Mouse (Mus musculus) stomach, postnatal 0 days (tissue): Measurements from ENCODE around the gene Synpr.
A peak's percentile ranks its signal among the peaks of the same experiment; 100 is the strongest.

ENCODE experiments used
- CTCF ChIP-seq: IDR thresholded peaks from 2 replicates; pipeline ENCODE4 v1.5.1; 2016; ENCODE audit warnings: antibody characterized with exemption, low read depth, mild to moderate bottlenecking, moderate library complexity
- EP300 ChIP-seq: optimal IDR thresholded peaks from 2 replicates; pipeline ENCODE3; 2016; ENCODE audit warnings: antibody characterized with exemption

GRCm38 (mm10) chr14:13344240-13344639 lies 59.7 kb downstream of the Synpr start:
- TF ChIP-seq CTCF, result 0 out of 2 replicates have a peak, but pooled peaks have one; percentile 13
- no peak for TF ChIP-seq EP300
